Mouse (Mus musculus): Measurements from ENCODE around the gene Acan. TPM values are rescaled to one million over a fixed set of nuclear protein-coding genes. Genes with fewer than 3 reads are reported as not detected.

Acan gene
- polyA plus RNA-seq (2012; rRNA removed), result 0.06 and 0.59 TPM in 2 replicates

- TF ChIP-seq CTCF (IDR thresholded peaks at IDR 0.05; ENCODE audit: insufficient read depth, low read length) (no peak), POLR2A (IDR thresholded peaks at IDR 0.05; ENCODE audit: borderline replicate concordance, extremely low read depth, low read depth, low read length) (no peak)
- Histone ChIP-seq H3K4me1 (ENCODE audit: control insufficient read depth, insufficient read depth, low read length) (no peaks in the 10 kb centered on the region), H3K4me3 (replicated peaks; ENCODE audit: extremely low read depth, low read depth, low read length) (no peak within 1 kb of the TSS)
- DNase-seq, result no peak
- 3% methylated on average over 23 of the region's 23 CpGs for WGBS
Observed at GRCm38 (mm10) chr7:79053383-79053889, at the start of gene Acan. Acan (plus strand) TSS chr7:79053483.

GRCm38 (mm10) chr7:79021293-79021905 lies 31.9 kb upstream of the Acan start:
- no peaks in the 10 kb centered on the region for H3K4me1 ChIP-seq (ENCODE audit: control insufficient read depth, insufficient read depth, low read length)
- WGBS, result 67% methylated on average over 9 of the region's 9 CpGs
- TF ChIP-seq CTCF (IDR thresholded peaks at IDR 0.05; ENCODE audit: insufficient read depth, low read length) (no peak), POLR2A (IDR thresholded peaks at IDR 0.05; ENCODE audit: borderline replicate concordance, extremely low read depth, low read depth, low read length) (no peak)

GRCm38 (mm10) chr7:79029138-79029537 lies 24.1 kb upstream of the Acan start:
- DNase-seq, result no peak
- WGBS, result 92% methylated on average over 3 of the region's 3 CpGs
- H3K4me3 ChIP-seq (replicated peaks; ENCODE audit: extremely low read depth, low read depth, low read length), result no peak overlapping the region
- no peaks in the 10 kb centered on the region for H3K4me1 ChIP-seq (ENCODE audit: control insufficient read depth, insufficient read depth, low read length)
- TF ChIP-seq CTCF (IDR thresholded peaks at IDR 0.05; ENCODE audit: insufficient read depth, low read length) (no peak), POLR2A (IDR thresholded peaks at IDR 0.05; ENCODE audit: borderline replicate concordance, extremely low read depth, low read depth, low read length) (no peak)

More at GRCm38 (mm10) chr7:79021293-79021905, 31.9 kb upstream of the Acan start:
- no peak overlapping the region for H3K4me3 ChIP-seq (replicated peaks; ENCODE audit: extremely low read depth, low read depth, low read length)
- DNase-seq, result no peak

- WGBS, result 39% methylated on average over 2 of the region's 2 CpGs
- DNase-seq, result no peak
- no peaks in the 10 kb centered on the region for H3K4me1 ChIP-seq (ENCODE audit: control insufficient read depth, insufficient read depth, low read length)
- no peak overlapping the region for H3K4me3 ChIP-seq (replicated peaks; ENCODE audit: extremely low read depth, low read depth, low read length)
- TF ChIP-seq CTCF (IDR thresholded peaks at IDR 0.05; ENCODE audit: insufficient read depth, low read length) (no peak), POLR2A (IDR thresholded peaks at IDR 0.05; ENCODE audit: borderline replicate concordance, extremely low read depth, low read depth, low read length) (no peak)
Observed at GRCm38 (mm10) chr7:79033745-79034144, 19.5 kb upstream of the Acan start.

- 92% methylated on average over 2 of the region's 2 CpGs for WGBS
- TF ChIP-seq POLR2A (IDR thresholded peaks at IDR 0.05; ENCODE audit: borderline replicate concordance, extremely low read depth, low read depth, low read length) (no peak), CTCF (IDR thresholded peaks at IDR 0.05; ENCODE audit: insufficient read depth, low read length) (no peak)
- Histone ChIP-seq H3K4me1 (ENCODE audit: control insufficient read depth, insufficient read depth, low read length) (no peaks in the 10 kb centered on the region), H3K4me3 (replicated peaks; ENCODE audit: extremely low read depth, low read depth, low read length) (no peak overlapping the region)
- DNase-seq, result no peak
Observed at GRCm38 (mm10) chr7:79034521-79034920, 18.8 kb upstream of the Acan start.

GRCm38 (mm10) chr7:79052081-79052480 lies 1.2 kb upstream of the Acan start:
- Histone ChIP-seq H3K4me3 (replicated peaks; ENCODE audit: extremely low read depth, low read depth, low read length) (no peak overlapping the region), H3K4me1 (ENCODE audit: control insufficient read depth, insufficient read depth, low read length) (no peaks in the 10 kb centered on the region)
- WGBS, result 27% methylated on average over 5 of the region's 5 CpGs
- TF ChIP-seq CTCF (IDR thresholded peaks at IDR 0.05; ENCODE audit: insufficient read depth, low read length) (no peak), POLR2A (IDR thresholded peaks at IDR 0.05; ENCODE audit: borderline replicate concordance, extremely low read depth, low read depth, low read length) (no peak)
- DNase-seq, result no peak

- 4% methylated on average over 66 of the region's 66 CpGs for WGBS
- no peaks in the 10 kb centered on the region for H3K4me1 ChIP-seq (ENCODE audit: control insufficient read depth, insufficient read depth, low read length)
- TF ChIP-seq POLR2A (IDR thresholded peaks at IDR 0.05; ENCODE audit: borderline replicate concordance, extremely low read depth, low read depth, low read length) (no peak), CTCF (IDR thresholded peaks at IDR 0.05; ENCODE audit: insufficient read depth, low read length) (no peak)
- H3K4me3 ChIP-seq (replicated peaks; ENCODE audit: extremely low read depth, low read depth, low read length), result no peak overlapping the region
- DNase-seq, result no peak
Observed at GRCm38 (mm10) chr7:79052521-79053382, 531 bp upstream of the Acan start.

- no peaks in the 10 kb centered on the region for H3K4me1 ChIP-seq (ENCODE audit: control insufficient read depth, insufficient read depth, low read length)
- WGBS, result 12% methylated on average over 13 of the region's 13 CpGs
- no peak overlapping the region for H3K4me3 ChIP-seq (replicated peaks; ENCODE audit: extremely low read depth, low read depth, low read length)
- TF ChIP-seq POLR2A (IDR thresholded peaks at IDR 0.05; ENCODE audit: borderline replicate concordance, extremely low read depth, low read depth, low read length) (no peak), CTCF (IDR thresholded peaks at IDR 0.05; ENCODE audit: insufficient read depth, low read length) (no peak)
- DNase-seq, result no peak
Observed at GRCm38 (mm10) chr7:79054111-79054510, 828 bp downstream of the Acan start.

GRCm38 (mm10) chr7:79058546-79058945 lies 5.3 kb downstream of the Acan start:
- WGBS, result 25% methylated on average over 2 of the region's 2 CpGs
- DNase-seq, result no peak
- TF ChIP-seq CTCF (IDR thresholded peaks at IDR 0.05; ENCODE audit: insufficient read depth, low read length), result no peak
- TF ChIP-seq POLR2A (IDR thresholded peaks at IDR 0.05; ENCODE audit: borderline replicate concordance, extremely low read depth, low read depth, low read length), result no peak
- H3K4me1 ChIP-seq (ENCODE audit: control insufficient read depth, insufficient read depth, low read length), result no peaks in the 10 kb centered on the region
- H3K4me3 ChIP-seq (replicated peaks; ENCODE audit: extremely low read depth, low read depth, low read length), result no peak overlapping the region
